Mouse (Mus musculus) spleen, adult 2 months (tissue): Measurements from ENCODE around the gene Tmem247. TPM values are rescaled to one million over a fixed set of nuclear protein-coding genes. Genes with fewer than 3 reads are reported as not detected.

Experiments used
- DNase-seq, 2 experiments: peaks; one replicate each; pipeline versions ENCODE4 v3.0.0 to v3.0.0-alpha.2; 2012 to 2021; ENCODE audit warnings: low spot score in 2 of 2, low read depth in 1 of 2
- H3K27ac ChIP-seq: fragments of 200-500 bp; 2 replicates; pipeline ENCODE4 v1.5.1; 2012; ENCODE audit warnings: low read length, inconsistent platforms; ENCODE audit not compliant: insufficient read depth
- H3K27me3 ChIP-seq: fragments of 200-500 bp; 2 replicates; pipeline ENCODE4 v1.6.1; 2012; ENCODE audit warnings: mild to moderate bottlenecking, moderate library complexity, low read length, inconsistent platforms; ENCODE audit not compliant: control insufficient read depth, insufficient read depth
- H3K36me3 ChIP-seq: fragments of 200-500 bp; 2 replicates; pipeline ENCODE4 v1.6.1; 2012; ENCODE audit warnings: mild to moderate bottlenecking, low read length, inconsistent platforms; ENCODE audit not compliant: control insufficient read depth, insufficient read depth
- H3K4me1 ChIP-seq: fragments of 200-500 bp; 2 replicates; pipeline ENCODE4 v1.6.1; 2011; ENCODE audit warnings: inconsistent platforms; ENCODE audit not compliant: control insufficient read depth, insufficient read depth, insufficient read length
- H3K4me3 ChIP-seq: fragments of 200-500 bp; 2 replicates; pipeline ENCODE4 v1.5.1; 2011; ENCODE audit warnings: mild to moderate bottlenecking, inconsistent platforms; ENCODE audit not compliant: insufficient read depth, insufficient read length; ENCODE audit errors: extremely low read depth
- CTCF ChIP-seq: fragments of 200-500 bp; IDR thresholded peaks from 2 replicates; pipeline ENCODE4 v1.5.1; 2011; ENCODE audit warnings: mild to moderate bottlenecking, inconsistent platforms; ENCODE audit not compliant: insufficient read depth, insufficient read length, insufficient replicate concordance; ENCODE audit errors: extremely low read depth
- POLR2A ChIP-seq: fragments of 200-500 bp; IDR thresholded peaks from 2 replicates; pipeline ENCODE4 v1.6.1; 2011; ENCODE audit warnings: low read depth, low read length, inconsistent platforms
- WGBS: fragments of 180-500 bp; shearing (Covaris S2); methylation state at CpG from one replicate; pipeline ENCODE4 v1.1.7; 2018; 5-methylcytosine and 5-hydroxymethylcytosine counted together
- polyA plus RNA-seq: library from polyadenylated mRNA; depleted of rRNA; stranded (reverse); fragments of >200 nt; gene quantifications from 2 replicates; pipeline ENCODE4 v1.2.3, GENCODE M21; 2012

Tmem247 gene
- polyA plus RNA-seq, 1 experiment, result not detected

DNA sequence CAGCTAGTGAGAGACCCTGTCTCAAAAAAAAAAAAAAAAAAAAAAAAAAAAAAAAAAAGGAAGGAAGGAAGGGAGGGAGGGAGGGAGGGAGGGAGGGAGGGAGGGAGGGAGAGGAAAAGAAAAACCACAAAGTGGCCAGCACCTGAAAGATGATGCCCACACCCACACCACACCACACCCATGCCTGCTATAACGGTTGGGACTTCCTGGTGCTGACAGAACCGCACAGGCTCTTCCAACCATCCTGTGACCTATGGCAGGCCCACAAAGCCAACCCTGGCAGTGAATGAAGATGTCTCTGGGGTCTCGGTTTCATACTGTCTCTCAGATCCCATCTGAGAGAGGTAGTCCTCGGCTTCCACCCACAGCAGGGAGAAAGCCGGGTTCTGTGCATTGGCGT is 12.2 kb downstream of the Tmem247 start:
- Histone ChIP-seq H3K4me1 (no peaks in the 10 kb centered on the region), H3K27me3 (no peaks in the 10 kb centered on the region), H3K27ac (no peak overlapping the region), H3K4me3 (no peak overlapping the region), H3K36me3 (no peaks in the 10 kb centered on the region)
- DNase-seq, result no peak
- TF ChIP-seq POLR2A, result no peak
- TF ChIP-seq CTCF, result no peak
- 44% methylated on average over 6 of the region's 6 CpGs for WGBS

DNA sequence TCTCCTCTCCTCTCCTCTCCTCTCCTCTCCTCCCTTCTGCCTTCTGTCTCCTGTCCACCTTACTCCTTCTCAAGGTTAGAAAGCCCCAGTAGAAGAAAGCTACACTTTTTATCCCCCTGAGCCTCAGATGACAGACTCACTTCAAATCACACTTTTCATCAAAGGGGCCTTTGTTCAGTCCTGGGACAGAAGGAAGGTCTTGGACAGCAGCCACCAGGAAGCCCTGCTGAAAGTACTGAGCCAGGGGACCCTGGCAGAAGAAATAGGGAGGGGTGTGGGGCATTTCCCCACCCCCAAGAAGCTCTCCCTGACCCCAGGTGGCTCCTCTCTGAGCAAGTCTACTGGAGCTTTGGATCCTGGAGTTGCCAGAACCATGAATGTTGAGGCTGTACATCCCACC is 12.8 kb downstream of the Tmem247 start:
- DNase-seq, result no peak
- Histone ChIP-seq H3K4me3 (no peak overlapping the region), H3K4me1 (no peaks in the 10 kb centered on the region), H3K27me3 (no peaks in the 10 kb centered on the region), H3K27ac (no peak overlapping the region), H3K36me3 (no peaks in the 10 kb centered on the region)
- no peak for TF ChIP-seq POLR2A

GRCm38 (mm10) chr17:86932896-86933295 is 15.7 kb downstream of the Tmem247 start:
- Histone ChIP-seq H3K4me1 (no peaks in the 10 kb centered on the region), H3K36me3 (no peaks in the 10 kb centered on the region), H3K4me3 (no peak overlapping the region), H3K27ac (no peak overlapping the region), H3K27me3 (no peaks in the 10 kb centered on the region)
- WGBS, result 58% methylated on average over 5 of the region's 5 CpGs
- DNase-seq, result no peak
- TF ChIP-seq POLR2A, result no peak
- no peak for TF ChIP-seq CTCF

DNA sequence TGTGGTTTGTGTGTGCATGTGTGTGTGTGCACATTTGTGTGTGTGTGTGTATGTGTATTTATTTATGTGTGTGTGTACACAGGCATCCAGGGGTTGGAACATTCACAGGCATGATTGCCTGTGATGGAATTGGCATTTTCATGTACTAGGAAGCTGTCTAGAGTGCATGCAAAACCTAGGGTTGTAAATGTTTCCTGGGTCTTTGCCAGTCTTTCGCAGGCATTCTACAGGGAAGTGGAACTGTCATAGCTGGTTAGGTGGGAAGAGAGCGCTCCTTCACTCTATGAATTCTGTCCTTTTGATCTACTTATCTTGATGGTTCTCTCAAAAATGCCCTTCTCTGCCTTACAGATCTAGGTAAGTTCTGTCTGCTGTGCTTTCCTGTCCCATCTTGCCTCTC is 19.9 kb downstream of the Tmem247 start:
- TF ChIP-seq POLR2A, result no peak
- TF ChIP-seq CTCF, result no peak
- H3K27ac ChIP-seq, result no peak overlapping the region
- no peak overlapping the region for H3K4me3 ChIP-seq
- DNase-seq, result no peak
- no peaks in the 10 kb centered on the region for H3K4me1 ChIP-seq
- no peaks in the 10 kb centered on the region for H3K36me3 ChIP-seq
- H3K27me3 ChIP-seq, result no peaks in the 10 kb centered on the region
- 76% methylated on average over 2 of the region's 2 CpGs for WGBS

DNA sequence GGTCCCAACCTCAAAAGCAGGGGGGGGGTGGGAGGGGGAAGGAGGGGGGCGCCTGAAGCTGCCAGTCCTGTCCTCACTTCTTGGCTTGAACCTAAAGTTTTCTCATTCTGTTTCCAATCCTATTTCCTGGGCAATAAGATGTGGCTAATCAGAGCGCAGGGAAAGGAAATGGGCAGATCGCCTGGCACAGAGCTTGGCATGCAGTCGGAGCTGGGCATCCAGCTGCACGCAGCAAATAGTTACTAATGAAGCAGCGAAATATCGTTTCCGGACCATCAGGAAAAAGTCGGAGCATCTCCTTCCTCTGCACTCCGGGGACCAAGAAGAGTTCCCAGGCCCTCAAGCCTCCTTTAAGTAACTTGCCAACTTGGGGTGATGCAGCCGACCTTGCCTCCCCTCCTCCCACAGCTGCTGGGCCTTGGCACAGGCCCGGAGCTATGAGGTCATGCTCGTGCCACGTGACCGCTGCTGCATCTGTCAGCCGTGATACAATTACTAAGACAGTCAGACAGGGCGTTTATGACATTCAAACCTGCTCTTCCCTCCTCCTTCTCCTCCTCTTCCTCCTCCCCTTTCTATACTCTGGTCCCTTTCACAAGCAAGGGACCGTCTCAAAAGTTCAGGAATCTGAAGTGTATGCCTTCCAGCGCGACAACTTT is 20.5 kb downstream of the Tmem247 start:
- TF ChIP-seq POLR2A (no peak), CTCF (no peak)
- peak; percentile 14 to 46 for DNase-seq
- no peaks in the 10 kb centered on the region for H3K36me3 ChIP-seq
- H3K4me3 ChIP-seq, result no peak overlapping the region; the same call in 1 of the 2 replicates
- WGBS, result 9% methylated on average over 20 of the region's 20 CpGs
- no peaks in the 10 kb centered on the region for H3K4me1 ChIP-seq
- H3K27me3 ChIP-seq, result no peaks in the 10 kb centered on the region
- no peak overlapping the region for H3K27ac ChIP-seq

- Histone ChIP-seq H3K27ac (no peak overlapping the region), H3K4me3 (no peak overlapping the region), H3K4me1 (no peaks in the 10 kb centered on the region), H3K27me3 (no peaks in the 10 kb centered on the region), H3K36me3 (no peaks in the 10 kb centered on the region)
- DNase-seq, result no peak
- 83% methylated on average over 7 of the region's 7 CpGs for WGBS
- TF ChIP-seq POLR2A (no peak), CTCF (no peak)
These were observed 21.5 kb downstream of the Tmem247 start for GRCm38 (mm10) chr17:86938683-86939082.

- TF ChIP-seq POLR2A (no peak), CTCF (no peak)
- 70% methylated on average over 6 of the region's 6 CpGs for WGBS
- Histone ChIP-seq H3K4me1 (no peaks in the 10 kb centered on the region), H3K4me3 (no peak overlapping the region), H3K27me3 (no peaks in the 10 kb centered on the region), H3K27ac (no peak overlapping the region), H3K36me3 (no peaks in the 10 kb centered on the region)
- no peak for DNase-seq
These were observed 25.0 kb downstream of the Tmem247 start for GRCm38 (mm10) chr17:86942112-86942511.
